Mouse (Mus musculus): ENCODE measurements at regions not wholly inside any gene's neighbourhood (a gene's known extent, or its start where the extent isn't known, plus 50 kb on each side); places are given as distances from the start of the nearest gene placed in this dataset.

- Histone ChIP-seq H3K27me3 (ENCODE audit: control insufficient read depth, insufficient read depth, low read length) (no peaks in the 10 kb centered on the region), H3K27ac (ENCODE audit: insufficient read depth, low read length) (no peak overlapping the region), H3K4me1 (ENCODE audit: control insufficient read depth, insufficient read depth, low read length) (no peaks in the 10 kb centered on the region), H3K4me3 (replicated peaks; ENCODE audit: insufficient read depth, low read depth, low read length) (no peak overlapping the region)
- TF ChIP-seq CTCF (IDR thresholded peaks at IDR 0.05; ENCODE audit: borderline replicate concordance, insufficient read depth, low read depth, low read length) (no peak), POLR2A (IDR thresholded peaks at IDR 0.05; ENCODE audit: borderline replicate concordance, insufficient read depth, low read length) (no peak)
- WGBS, result 88% methylated on average over 5 of the region's 5 CpGs
- no peak for DNase-seq
Measured at GRCm38 (mm10) chr5:51397528-51397927, 170.0 kb downstream of the Ppargc1a start.

GRCm38 (mm10) chr5:51391319-51391718 is 176.2 kb downstream of the Ppargc1a start:
- no peaks in the 10 kb centered on the region for H3K27me3 ChIP-seq (ENCODE audit: control insufficient read depth, insufficient read depth, low read length)
- H3K27ac ChIP-seq (ENCODE audit: insufficient read depth, low read length), result no peak overlapping the region
- H3K4me3 ChIP-seq (replicated peaks; ENCODE audit: insufficient read depth, low read depth, low read length), result no peak overlapping the region
- H3K4me1 ChIP-seq (ENCODE audit: control insufficient read depth, insufficient read depth, low read length), result no peaks in the 10 kb centered on the region
- TF ChIP-seq POLR2A (IDR thresholded peaks at IDR 0.05; ENCODE audit: borderline replicate concordance, insufficient read depth, low read length) (no peak), CTCF (IDR thresholded peaks at IDR 0.05; ENCODE audit: borderline replicate concordance, insufficient read depth, low read depth, low read length) (no peak)
- no peak for DNase-seq
- 46% methylated on average over 8 of the region's 8 CpGs for WGBS

- TF ChIP-seq POLR2A (IDR thresholded peaks at IDR 0.05; ENCODE audit: borderline replicate concordance, insufficient read depth, low read length), result no peak
- TF ChIP-seq CTCF (IDR thresholded peaks at IDR 0.05; ENCODE audit: borderline replicate concordance, insufficient read depth, low read depth, low read length), result no peak
- H3K4me3 ChIP-seq (replicated peaks; ENCODE audit: insufficient read depth, low read depth, low read length), result no peak overlapping the region
- WGBS, result 43% methylated on average over 2 of the region's 2 CpGs
- no peaks in the 10 kb centered on the region for H3K4me1 ChIP-seq (ENCODE audit: control insufficient read depth, insufficient read depth, low read length)
- DNase-seq, result no peak
- no peak overlapping the region for H3K27ac ChIP-seq (ENCODE audit: insufficient read depth, low read length)
- H3K27me3 ChIP-seq (ENCODE audit: control insufficient read depth, insufficient read depth, low read length), result no peaks in the 10 kb centered on the region
Measured at GRCm38 (mm10) chr5:51387751-51388150, 179.8 kb downstream of the Ppargc1a start.

GRCm38 (mm10) chr5:51386409-51386808 is 181.1 kb downstream of the Ppargc1a start:
- no peaks in the 10 kb centered on the region for H3K27me3 ChIP-seq (ENCODE audit: control insufficient read depth, insufficient read depth, low read length)
- no peaks in the 10 kb centered on the region for H3K4me1 ChIP-seq (ENCODE audit: control insufficient read depth, insufficient read depth, low read length)
- no peak for TF ChIP-seq POLR2A (IDR thresholded peaks at IDR 0.05; ENCODE audit: borderline replicate concordance, insufficient read depth, low read length)
- no peak for TF ChIP-seq CTCF (IDR thresholded peaks at IDR 0.05; ENCODE audit: borderline replicate concordance, insufficient read depth, low read depth, low read length)
- no peak for DNase-seq
- no peak overlapping the region for H3K27ac ChIP-seq (ENCODE audit: insufficient read depth, low read length)
- H3K4me3 ChIP-seq (replicated peaks; ENCODE audit: insufficient read depth, low read depth, low read length), result no peak overlapping the region
- 72% methylated on average over 3 of the region's 3 CpGs for WGBS

GRCm38 (mm10) chr5:51384278-51384677 is 183.2 kb downstream of the Ppargc1a start:
- 88% methylated on average over 6 of the region's 6 CpGs for WGBS
- no peaks in the 10 kb centered on the region for H3K27me3 ChIP-seq (ENCODE audit: control insufficient read depth, insufficient read depth, low read length)
- no peak for DNase-seq
- no peak overlapping the region for H3K4me3 ChIP-seq (replicated peaks; ENCODE audit: insufficient read depth, low read depth, low read length)
- TF ChIP-seq CTCF (IDR thresholded peaks at IDR 0.05; ENCODE audit: borderline replicate concordance, insufficient read depth, low read depth, low read length) (no peak), POLR2A (IDR thresholded peaks at IDR 0.05; ENCODE audit: borderline replicate concordance, insufficient read depth, low read length) (no peak)
- no peak overlapping the region for H3K27ac ChIP-seq (ENCODE audit: insufficient read depth, low read length)
- no peaks in the 10 kb centered on the region for H3K4me1 ChIP-seq (ENCODE audit: control insufficient read depth, insufficient read depth, low read length)

- TF ChIP-seq CTCF (IDR thresholded peaks at IDR 0.05; ENCODE audit: borderline replicate concordance, insufficient read depth, low read depth, low read length) (no peak), POLR2A (IDR thresholded peaks at IDR 0.05; ENCODE audit: borderline replicate concordance, insufficient read depth, low read length) (no peak)
- Histone ChIP-seq H3K27ac (ENCODE audit: insufficient read depth, low read length) (no peak overlapping the region), H3K27me3 (ENCODE audit: control insufficient read depth, insufficient read depth, low read length) (no peaks in the 10 kb centered on the region), H3K4me1 (ENCODE audit: control insufficient read depth, insufficient read depth, low read length) (no peaks in the 10 kb centered on the region), H3K4me3 (replicated peaks; ENCODE audit: insufficient read depth, low read depth, low read length) (no peak overlapping the region)
- no peak for DNase-seq
- WGBS, result 75% methylated on average over 1 of the region's 1 CpGs
Measured at GRCm38 (mm10) chr5:51359101-51359500, 208.4 kb downstream of the Ppargc1a start.

- TF ChIP-seq POLR2A (IDR thresholded peaks at IDR 0.05; ENCODE audit: borderline replicate concordance, insufficient read depth, low read length) (no peak), CTCF (IDR thresholded peaks at IDR 0.05; ENCODE audit: borderline replicate concordance, insufficient read depth, low read depth, low read length) (no peak)
- DNase-seq, result no peak
- Histone ChIP-seq H3K4me3 (replicated peaks; ENCODE audit: insufficient read depth, low read depth, low read length) (no peak overlapping the region), H3K27me3 (ENCODE audit: control insufficient read depth, insufficient read depth, low read length) (no peaks in the 10 kb centered on the region; the same call in 1 of the 2 replicates), H3K27ac (ENCODE audit: insufficient read depth, low read length) (no peak overlapping the region), H3K4me1 (ENCODE audit: control insufficient read depth, insufficient read depth, low read length) (no peaks in the 10 kb centered on the region)
- WGBS, result 22% methylated on average over 2 of the region's 2 CpGs
Measured at GRCm38 (mm10) chr5:51348256-51348655, 219.3 kb downstream of the Ppargc1a start.

GRCm38 (mm10) chr5:51329142-51329541 is 238.4 kb downstream of the Ppargc1a start:
- WGBS, result 95% methylated on average over 3 of the region's 3 CpGs

More at GRCm38 (mm10) chr5:51329142-51329541, 238.4 kb downstream of the Ppargc1a start:
- no peak for DNase-seq
- H3K4me1 ChIP-seq (ENCODE audit: control insufficient read depth, insufficient read depth, low read length), result no peaks in the 10 kb centered on the region
- no peak overlapping the region for H3K27ac ChIP-seq (ENCODE audit: insufficient read depth, low read length)
- TF ChIP-seq CTCF (IDR thresholded peaks at IDR 0.05; ENCODE audit: borderline replicate concordance, insufficient read depth, low read depth, low read length) (no peak), POLR2A (IDR thresholded peaks at IDR 0.05; ENCODE audit: borderline replicate concordance, insufficient read depth, low read length) (no peak)
- H3K27me3 ChIP-seq (ENCODE audit: control insufficient read depth, insufficient read depth, low read length), result no peaks in the 10 kb centered on the region
- H3K4me3 ChIP-seq (replicated peaks; ENCODE audit: insufficient read depth, low read depth, low read length), result no peak overlapping the region

Data from cerebellum, adult 2 months (tissue).